Mouse (Mus musculus): ENCODE data around the gene Ccr1l1.

Gene Ccr1l1

GRCm38 (mm10) chr9:123928759-123929246 lies 49.4 kb downstream of the Ccr1l1 start:
- CTCF ChIA-PET: interaction anchor here (0.6 kb wide), 1 partner anchor 479 kb away, joined by 4 read pairs; no protein-coding TSS in a partner anchor

DNA sequence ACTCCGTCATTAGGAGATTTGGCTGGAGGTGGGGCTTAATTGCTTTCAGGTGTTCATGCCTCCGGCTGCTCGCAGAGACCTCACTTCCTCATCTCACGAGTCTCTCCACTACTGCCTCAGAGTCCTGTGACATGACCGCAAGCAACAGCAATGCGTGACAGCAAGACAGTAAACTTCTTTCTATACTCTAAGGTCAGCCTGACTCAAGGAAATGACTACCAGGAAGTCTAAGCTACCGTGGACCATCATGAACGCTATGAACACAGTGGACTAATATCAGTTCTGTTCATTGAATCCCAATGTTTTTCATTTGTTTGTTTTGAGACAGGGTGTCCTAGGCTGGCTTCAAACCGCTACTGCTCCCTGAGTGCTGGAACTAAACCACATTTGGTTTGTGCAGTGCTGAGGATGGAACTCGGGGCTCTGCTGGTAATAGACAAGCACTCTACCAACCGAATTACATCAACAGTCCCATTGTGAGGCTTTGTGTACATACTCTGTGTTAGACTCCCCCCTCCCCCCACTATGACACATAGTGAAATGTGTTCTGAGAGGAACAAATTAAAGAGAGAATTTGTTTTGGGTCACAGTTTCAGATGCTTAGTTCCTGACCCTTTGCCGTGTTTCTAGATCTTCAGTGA lies 50.0 kb downstream of the Ccr1l1 start:
- CTCF ChIA-PET: interaction anchor here (0.6 to 1.3 kb wide), 2 partner anchors 194 to 478 kb away, joined by 3 to 4 read pairs; partner anchors contain the start of gene Ccr5

DNA sequence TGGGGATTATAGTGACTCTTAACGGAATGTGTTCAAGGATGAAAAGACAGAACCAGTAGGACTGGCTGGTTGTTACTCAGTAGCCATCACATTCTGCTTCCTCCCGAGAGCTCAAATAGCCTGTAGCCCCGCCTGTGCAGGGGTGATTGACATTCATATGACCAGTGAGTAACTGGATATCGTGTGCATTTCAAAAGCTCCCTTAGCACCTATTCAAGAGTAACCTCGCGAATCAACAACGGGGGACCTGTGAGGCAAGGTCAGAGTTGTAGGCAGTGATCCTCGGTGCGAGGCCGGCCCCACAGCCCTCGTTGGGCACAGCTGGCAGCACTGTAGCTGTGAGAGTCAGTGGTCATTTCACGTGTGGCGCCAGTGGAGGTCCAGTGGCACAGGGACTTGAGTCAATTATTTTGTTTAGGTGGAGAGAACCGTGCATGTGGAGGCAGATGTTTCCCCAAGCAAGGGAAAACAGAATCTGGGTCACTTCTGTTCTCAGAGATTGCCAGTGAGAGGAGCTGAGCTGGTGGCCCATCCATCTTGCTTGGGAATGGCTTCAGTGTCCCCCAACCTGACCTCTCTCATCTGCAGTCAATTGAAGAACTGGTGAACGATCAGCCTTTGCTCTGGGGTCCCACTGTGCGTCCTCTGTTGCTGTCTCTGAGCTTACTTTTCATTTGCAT lies 50.8 kb downstream of the Ccr1l1 start:
- CTCF ChIA-PET: interaction anchor here (1.3 kb wide), 1 partner anchor 194 kb away, joined by 3 read pairs; the partner anchor contains the start of gene Ccr5
